Comparison of ENCODE assay signal across 9 mouse cellular contexts in genomic region chr7:73208817-73209602, GRCm38 (mm10).
DNase-seq lines count a peak whose midpoint lies in the region; ATAC-seq lines count a peak whose summit lies in the region.
"Had no signal": no experiment of that assay in that cellular context is flagged by ENCODE, and none has a peak within 500 bp of the region (broad histone marks: within the 10 kb centered on the region; RNA-seq: fewer than 3 reads in every experiment).

No protein-coding gene starts in this region.

- H3K4me3 ChIP-seq in kidney, embryonic 16.5 days (ENCODE audit: low read length) = no peak overlapping the region
- H3K4me3 ChIP-seq in forebrain, embryonic 11.5 days (ENCODE audit: low read depth, low read length) = no peak overlapping the region
- no peak overlapping the region for H3K4me3 ChIP-seq in midbrain, embryonic 14.5 days (replicated peaks; ENCODE audit: low read depth, low read length)

- no peaks in the 10 kb centered on the region for H3K36me3 ChIP-seq in kidney, embryonic 16.5 days (ENCODE audit: insufficient read depth, low read length)
- no peaks in the 10 kb centered on the region; the same call in 1 of the 2 replicates for H3K36me3 ChIP-seq in forebrain, embryonic 11.5 days (ENCODE audit: control insufficient read depth, insufficient read depth, low read length)
- H3K36me3 ChIP-seq in midbrain, embryonic 14.5 days (ENCODE audit: control insufficient read depth, insufficient read depth, low read length) = no peaks in the 10 kb centered on the region
- H3K36me3 ChIP-seq: G1E had no signal

- peak overlapping the region; percentile 27; the same call in 1 of the 2 replicates for H3K4me2 ChIP-seq in kidney, embryonic 16.5 days (replicated peaks; ENCODE audit: low read depth, low read length)
- H3K4me2 ChIP-seq in forebrain, embryonic 11.5 days (ENCODE audit: low read depth, low read length, severe bottlenecking) = peak overlapping the region; percentile 24; the same call in 1 of the 2 replicates
- no peak overlapping the region; the same call in 1 of the 2 replicates for H3K4me2 ChIP-seq in midbrain, embryonic 14.5 days (ENCODE audit: low read length)

- 27% methylated on average over 18 of the region's 18 CpGs for WGBS in kidney, embryonic 16.5 days
- WGBS in forebrain, embryonic 11.5 days = 7% methylated on average over 17 of the region's 18 CpGs
- 6% methylated on average over 18 of the region's 18 CpGs for WGBS in midbrain, embryonic 14.5 days

- H3K4me1 ChIP-seq in kidney, embryonic 16.5 days (ENCODE audit: insufficient read depth, low read length) = peaks cover 17% of the 10 kb centered on the region
- peaks cover 16% of the 10 kb centered on the region for H3K4me1 ChIP-seq in forebrain, embryonic 11.5 days (replicated peaks; ENCODE audit: control insufficient read depth, insufficient read depth, low read length)
- peaks cover 41% of the 10 kb centered on the region for H3K4me1 ChIP-seq in midbrain, embryonic 14.5 days (ENCODE audit: control insufficient read depth, insufficient read depth, low read length)

- H3K9me3 ChIP-seq in kidney, embryonic 16.5 days (ENCODE audit: low read length) = no peaks in the 10 kb centered on the region
- H3K9me3 ChIP-seq in forebrain, embryonic 11.5 days (ENCODE audit: control insufficient read depth, low read length) = peaks cover 4% of the 10 kb centered on the region; the same call in 1 of the 2 replicates
- H3K9me3 ChIP-seq in midbrain, embryonic 14.5 days (ENCODE audit: control insufficient read depth, low read length) = 0 out of 2 replicates have a peak, but pooled peaks cover 6% of the 10 kb centered on the region

- no peak overlapping the region for H3K9ac ChIP-seq in kidney, embryonic 16.5 days (replicated peaks; ENCODE audit: low read length)
- H3K9ac ChIP-seq in forebrain, embryonic 11.5 days (ENCODE audit: low read length) = peak overlapping the region; percentile 47; the same call in 1 of the 2 replicates
- no peak overlapping the region for H3K9ac ChIP-seq in midbrain, embryonic 14.5 days (replicated peaks; ENCODE audit: low read length)

- ATAC-seq in kidney, embryonic 16.5 days (ENCODE audit: low FRiP score, low TSS enrichment) = peak; percentile 61; the same call in 1 of the 2 replicates
- ATAC-seq in forebrain, embryonic 11.5 days (replicated peaks; ENCODE audit: low FRiP score) = peak; percentile 71
- peak; percentile 89 for ATAC-seq in midbrain, embryonic 14.5 days (ENCODE audit: low FRiP score, low TSS enrichment)
- ATAC-seq in granulocyte monocyte progenitor cell, adult 5-6 weeks (replicated peaks; ENCODE audit: poor library complexity, severe bottlenecking) = no peak

- H3K27me3 ChIP-seq in kidney, embryonic 16.5 days (ENCODE audit: insufficient read depth, low read length) = no peaks in the 10 kb centered on the region
- H3K27me3 ChIP-seq in forebrain, embryonic 11.5 days (ENCODE audit: control insufficient read depth, insufficient read depth, low read length) = no peaks in the 10 kb centered on the region
- H3K27me3 ChIP-seq in midbrain, embryonic 14.5 days (ENCODE audit: control insufficient read depth, insufficient read depth, low read length) = no peaks in the 10 kb centered on the region

- peak overlapping the region; percentile 46 for H3K27ac ChIP-seq in kidney, embryonic 16.5 days (ENCODE audit: low read length)
- peak overlapping the region; percentile 82 for H3K27ac ChIP-seq in forebrain, embryonic 11.5 days (ENCODE audit: low read depth, low read length)
- H3K27ac ChIP-seq in midbrain, embryonic 14.5 days (replicated peaks; ENCODE audit: low read depth, low read length) = peak overlapping the region; percentile 81

- DNase-seq in kidney, postnatal 10 days = no peak
- peak; percentile 18 for DNase-seq in cerebellum, adult 9-11 months
- DNase-seq in forebrain, embryonic 11.5 days (ENCODE audit: low spot score) = peak; percentile 71
- peak; percentile 82 for DNase-seq in midbrain, embryonic 14.5 days
- DNase-seq in right cerebral cortex, adult 2 months (ENCODE audit: low spot score in 2 of 2) = no peak
- no peak for DNase-seq in ovary, adult 18-20 months (ENCODE audit: low spot score)

Comparison
In these comparisons a context has a peak if more than half of its experiments do, and no peak if none do; other contexts are left out.
1. DNase-seq: peak in cerebellum, adult 9-11 months (single experiment), forebrain, embryonic 11.5 days (single experiment) and midbrain, embryonic 14.5 days (single experiment); none in kidney, postnatal 10 days (single experiment), right cerebral cortex, adult 2 months (0 of 2) and ovary, adult 18-20 months (single experiment).
2. Peak in every context shown above with its lines, with median percentiles within 50 percentile points of each other: H3K27ac ChIP-seq.